8 mouse cellular contexts compared by ENCODE assay signal in genomic region chr6:4747677-4748505, GRCm38 (mm10). TPM values are rescaled to one million over a fixed set of nuclear protein-coding genes. Genes with fewer than 3 reads are reported as not detected.
DNase-seq lines count a peak whose midpoint lies in the region; ATAC-seq and TF ChIP-seq lines count a peak whose summit lies in the region.

No protein-coding gene starts in this region.

- H3K36me3 ChIP-seq in E14TG2a.4 (ENCODE audit: insufficient read depth, low read length): no peaks in the 10 kb centered on the region; the same call in 1 of the 2 replicates
- H3K36me3 ChIP-seq in forebrain, embryonic 12.5 days (replicated peaks): no peaks in the 10 kb centered on the region
- H3K36me3 ChIP-seq in liver, embryonic 15.5 days (replicated peaks): no peaks in the 10 kb centered on the region
- no peaks in the 10 kb centered on the region for H3K36me3 ChIP-seq in neural tube, embryonic 11.5 days (ENCODE audit: control insufficient read depth, insufficient read depth, low read length)

- H3K9ac ChIP-seq in forebrain, embryonic 12.5 days: peak overlapping the region; percentile 55
- no peak overlapping the region for H3K9ac ChIP-seq in liver, embryonic 15.5 days
- peak overlapping the region; percentile 44 for H3K9ac ChIP-seq in neural tube, embryonic 11.5 days (ENCODE audit: low read length)

- intact Hi-C loops in heart, postnatal 14 days (cut with DNase I): loop anchor here (5.0 to 10.0 kb wide), 4 partner anchors 146 to 644 kb away; partner anchors contain the start of gene Casd1

- H3K27ac ChIP-seq in forebrain, embryonic 12.5 days: peak overlapping the region; percentile 64; the same call in 1 of the 2 replicates
- H3K27ac ChIP-seq in liver, embryonic 15.5 days (replicated peaks): no peak overlapping the region
- peak overlapping the region; percentile 39; the same call in 1 of the 2 replicates for H3K27ac ChIP-seq in neural tube, embryonic 11.5 days (ENCODE audit: low read depth, low read length)

- 59% methylated on average over 71 of the region's 71 CpGs for WGBS in forebrain, embryonic 12.5 days
- 49% methylated on average over 71 of the region's 71 CpGs for WGBS in liver, embryonic 15.5 days (ENCODE audit: insufficient replicate concordance)
- WGBS in neural tube, embryonic 11.5 days: 47% methylated on average over 71 of the region's 71 CpGs

- TF ChIP-seq CTCF in E14TG2a.4 (conservative IDR thresholded peaks at IDR 0.05; ENCODE audit: low read length): no peak

- H3K27me3 ChIP-seq in E14TG2a.4 (ENCODE audit: insufficient read depth, low read length): peaks cover 24% of the 10 kb centered on the region
- no peaks in the 10 kb centered on the region for H3K27me3 ChIP-seq in forebrain, embryonic 12.5 days
- H3K27me3 ChIP-seq in liver, embryonic 15.5 days: peaks cover 33% of the 10 kb centered on the region
- no peaks in the 10 kb centered on the region for H3K27me3 ChIP-seq in neural tube, embryonic 11.5 days (ENCODE audit: control insufficient read depth, insufficient read depth, low read length)

- ATAC-seq in forebrain, embryonic 12.5 days (ENCODE audit: low FRiP score): peak; percentile 37; the same call in 1 of the 2 replicates
- ATAC-seq in liver, embryonic 15.5 days (ENCODE audit: insufficient read depth): no peak
- 0 out of 2 replicates have a peak, but pooled peaks have one; percentile 15 for ATAC-seq in neural tube, embryonic 11.5 days (ENCODE audit: insufficient read depth, low FRiP score, low TSS enrichment)
- no peak for ATAC-seq in inflammation-experienced regulatory T-cells, adult 6 months

- H3K9me3 ChIP-seq in E14TG2a.4 (ENCODE audit: low read length): peaks cover 35% of the 10 kb centered on the region
- peaks cover 20% of the 10 kb centered on the region for H3K9me3 ChIP-seq in forebrain, embryonic 12.5 days
- H3K9me3 ChIP-seq in liver, embryonic 15.5 days (replicated peaks): no peaks in the 10 kb centered on the region
- peaks cover 7% of the 10 kb centered on the region; the same call in 1 of the 2 replicates for H3K9me3 ChIP-seq in neural tube, embryonic 11.5 days (ENCODE audit: control insufficient read depth, low read length)

- H3K4me3 ChIP-seq in E14TG2a.4 (replicated peaks; ENCODE audit: low read length): peak overlapping the region; percentile 76
- H3K4me3 ChIP-seq in forebrain, embryonic 12.5 days (replicated peaks): peak overlapping the region; percentile 50
- H3K4me3 ChIP-seq in liver, embryonic 15.5 days (replicated peaks): peak overlapping the region; percentile 44
- H3K4me3 ChIP-seq in neural tube, embryonic 11.5 days (ENCODE audit: low read depth, low read length): peak overlapping the region; percentile 54

- peaks cover 8% of the 10 kb centered on the region for H3K4me1 ChIP-seq in E14TG2a.4 (replicated peaks; ENCODE audit: low read depth, low read length)
- H3K4me1 ChIP-seq in forebrain, embryonic 12.5 days: 0 out of 2 replicates have a peak, but pooled peaks cover 3% of the 10 kb centered on the region
- H3K4me1 ChIP-seq in liver, embryonic 15.5 days (replicated peaks): peaks cover 9% of the 10 kb centered on the region; the same call in 1 of the 2 replicates
- H3K4me1 ChIP-seq in neural tube, embryonic 11.5 days (ENCODE audit: control insufficient read depth, insufficient read depth, low read length): no peaks in the 10 kb centered on the region

- DNase-seq in brain, adult 2 months (ENCODE audit: low read depth, low spot score): peak; percentile 89
- DNase-seq in heart, postnatal 14 days: peak; percentile 20 to 28
- peak; percentile 61 to 73 for DNase-seq in layer of hippocampus, adult 18-20 months (ENCODE audit: low spot score in 2 of 2)
- peak; percentile 78 for DNase-seq in neural tube, embryonic 11.5 days (ENCODE audit: low spot score)

- peak overlapping the region; percentile 59 for H3K4me2 ChIP-seq in forebrain, embryonic 12.5 days
- peak overlapping the region; percentile 55 for H3K4me2 ChIP-seq in liver, embryonic 15.5 days
- H3K4me2 ChIP-seq in neural tube, embryonic 11.5 days (ENCODE audit: low read depth): peak overlapping the region; percentile 63

RNA-seq across cellular contexts. Expression of gene Peg10, which starts 0.8 kb away (rescaled TPM):
- 9.4 and 12.8 TPM in 2 replicates for polyA plus RNA-seq in forebrain, embryonic 12.5 days (2016; fragmentation: Nextera tagmentation; extraction: Ambion mirVana)
- 1 to 10 TPM; 1.4 to 1.5 TPM for total RNA-seq in heart, postnatal 14 days (2021)
- 10 to 100 TPM; 10.3 to 12.2 TPM for total RNA-seq in layer of hippocampus, adult 18-20 months (2021)
- polyA plus RNA-seq in liver, embryonic 15.5 days (2015; fragmentation: Nextera tagmentation; extraction: Ambion mirVana): 1.8 and 2.0 TPM in 2 replicates
- 14.8 and 15.4 TPM in 2 replicates for polyA plus RNA-seq in neural tube, embryonic 11.5 days (2014; fragmentation: Nextera tagmentation; extraction: Ambion mirVana)
- polyA plus RNA-seq in inflammation-experienced regulatory T-cells, adult 6 months (2017; shearing (Covaris generic)): not detected

RNA-seq across cellular contexts. Expression of gene Sgce, which starts 0.9 kb away (rescaled TPM):
- 57.6 and 59.9 TPM in 2 replicates for polyA plus RNA-seq in forebrain, embryonic 12.5 days (2016; fragmentation: Nextera tagmentation; extraction: Ambion mirVana)
- total RNA-seq in heart, postnatal 14 days (2021): 10 to 100 TPM; 27.8 to 29.0 TPM
- 10 to 100 TPM; 35.2 to 35.8 TPM for total RNA-seq in layer of hippocampus, adult 18-20 months (2021)
- 19.6 and 20.8 TPM in 2 replicates for polyA plus RNA-seq in liver, embryonic 15.5 days (2015; fragmentation: Nextera tagmentation; extraction: Ambion mirVana)
- 55.1 and 57.6 TPM in 2 replicates for polyA plus RNA-seq in neural tube, embryonic 11.5 days (2014; fragmentation: Nextera tagmentation; extraction: Ambion mirVana)
- under 1 TPM in 1 of 3 experiments, not detected in 2; 0.34 TPM for polyA plus RNA-seq in inflammation-experienced regulatory T-cells, adult 6 months (2017; shearing (Covaris generic))

Comparison
In these comparisons a context has a peak if more than half of its experiments do, and no peak if none do; other contexts are left out.
1. DNase-seq: peak in every context shown above with its lines; median percentile 89 in brain, adult 2 months; 78 in neural tube, embryonic 11.5 days; 67 in layer of hippocampus, adult 18-20 months; 24 in heart, postnatal 14 days.
2. ATAC-seq: peak in forebrain, embryonic 12.5 days (single experiment) and neural tube, embryonic 11.5 days (single experiment); none in liver, embryonic 15.5 days (single experiment) and inflammation-experienced regulatory T-cells, adult 6 months (single experiment).
3. RNA of gene Sgce, which starts 0.9 kb away (polyA plus RNA-seq): 57.6 to 59.9 TPM in forebrain, embryonic 12.5 days, 55.1 to 57.6 TPM in neural tube, embryonic 11.5 days and 19.6 to 20.8 TPM in liver, embryonic 15.5 days; 0.34 TPM in inflammation-experienced regulatory T-cells, adult 6 months; every median in the first group is over 10 times any median in the second.
4. Peak in every context shown above with its lines, with median percentiles within 50 percentile points of each other: H3K4me3 ChIP-seq and H3K4me2 ChIP-seq.